Mouse (Mus musculus): ENCODE results near the gene Rps6ka1. TPM values are rescaled to one million over a fixed set of nuclear protein-coding genes. Genes with fewer than 3 reads are reported as not detected.
A peak's percentile ranks its signal among the peaks of the same experiment; 100 is the strongest.

Rps6ka1 gene
- polyA plus RNA-seq, 1 experiment from 2014 or later, result 29.2 TPM

DNA sequence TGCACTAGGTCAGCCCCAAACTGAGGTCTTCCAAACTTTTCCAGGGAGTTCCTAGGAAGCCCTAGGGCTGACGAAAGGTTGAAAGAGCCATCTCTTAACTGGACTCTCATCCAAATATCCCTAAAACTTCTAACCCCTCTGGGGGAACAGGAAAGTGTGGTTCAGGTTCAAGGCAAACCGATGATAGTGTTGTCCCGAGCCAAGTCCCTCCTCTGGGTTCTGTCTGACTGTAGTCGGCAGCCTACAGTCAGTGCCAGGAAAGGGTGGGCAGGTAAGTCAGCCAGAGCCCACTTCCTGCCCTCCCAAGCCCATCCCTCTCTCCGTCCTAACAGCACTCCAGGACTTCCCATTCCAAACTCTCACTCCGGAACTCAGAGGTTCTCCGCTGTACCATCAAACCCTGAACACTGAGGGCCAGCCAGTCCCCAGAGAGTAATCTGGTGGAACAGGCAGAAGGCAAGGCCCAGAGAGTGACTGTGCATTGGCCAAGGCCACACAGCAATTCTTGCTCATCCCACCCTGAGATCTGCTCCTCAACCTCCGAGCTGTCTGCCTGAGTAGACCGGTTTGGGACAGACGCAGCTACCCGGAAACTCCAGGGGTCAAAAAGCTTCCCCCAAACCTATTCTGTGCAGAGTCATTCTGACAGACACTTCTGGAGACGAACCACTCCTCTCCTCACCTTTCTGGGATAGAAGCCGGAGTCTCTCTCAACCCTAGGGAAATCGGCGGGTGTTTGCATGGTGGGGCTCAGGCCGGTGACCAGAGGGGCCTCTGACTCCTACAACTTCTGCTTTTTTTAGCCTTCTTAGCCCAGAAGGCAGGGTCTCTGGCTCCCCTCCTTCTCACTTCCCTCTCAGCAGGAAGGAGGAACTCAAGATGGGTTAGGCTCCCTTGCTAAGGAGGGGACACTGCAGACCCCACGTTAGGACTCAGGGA lies 13.4 kb downstream of the Rps6ka1 start:
- ATAC-seq (ENCODE audit: low FRiP score, low read depth), result no peak
- H3K4me3 ChIP-seq, result no peak overlapping the region
- no peak overlapping the region for H3K9ac ChIP-seq
- no peak overlapping the region for H3K27ac ChIP-seq
- H3K27me3 ChIP-seq (replicated peaks), result no peaks in the 10 kb centered on the region
- WGBS, result 87% methylated on average over 17 of the region's 17 CpGs
- H3K9me3 ChIP-seq, result no peaks in the 10 kb centered on the region
- H3K4me1 ChIP-seq, result no peaks in the 10 kb centered on the region
- H3K4me2 ChIP-seq (replicated peaks), result no peak overlapping the region
- H3K36me3 ChIP-seq, result peaks cover 3% of the 10 kb centered on the region

- no peaks in the 10 kb centered on the region for H3K9me3 ChIP-seq
- H3K9ac ChIP-seq, result no peak overlapping the region
- ATAC-seq (ENCODE audit: low FRiP score, low read depth), result no peak
- peaks cover 5% of the 10 kb centered on the region for H3K36me3 ChIP-seq
- H3K4me1 ChIP-seq, result no peaks in the 10 kb centered on the region
- H3K27me3 ChIP-seq (replicated peaks), result no peaks in the 10 kb centered on the region
- H3K4me3 ChIP-seq, result no peak overlapping the region
- WGBS, result 94% methylated on average over 4 of the region's 4 CpGs
- no peak overlapping the region for H3K4me2 ChIP-seq (replicated peaks)
- H3K27ac ChIP-seq, result no peak overlapping the region
Measured at GRCm38 (mm10) chr4:133873431-133873851, 14.2 kb downstream of the Rps6ka1 start.

DNA sequence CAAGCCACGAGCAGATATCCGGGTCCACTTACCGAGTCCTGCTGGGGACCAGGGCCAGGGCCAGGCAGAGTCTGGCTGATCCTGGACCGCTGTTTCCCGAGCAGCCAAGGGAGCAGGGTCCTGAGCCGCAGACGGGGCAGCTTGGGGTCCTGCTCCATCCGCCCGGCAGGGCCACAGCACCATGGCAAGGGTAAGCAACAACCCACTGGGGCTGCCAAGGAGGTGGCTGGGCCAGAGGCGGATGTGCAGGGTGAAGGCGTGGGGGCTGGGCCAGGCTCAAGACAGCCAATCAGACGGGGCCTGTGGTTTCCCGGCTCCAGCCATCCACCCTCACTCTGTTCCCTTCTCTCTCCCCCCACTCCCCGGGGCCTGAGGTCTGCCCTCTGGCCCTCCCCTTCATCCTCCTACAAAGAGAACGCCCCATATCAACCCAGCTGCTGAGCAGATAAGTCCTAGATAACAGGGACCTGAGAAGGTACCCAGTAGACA lies 14.7 kb downstream of the Rps6ka1 start:
- 69% methylated on average over 15 of the region's 15 CpGs for WGBS
- no peaks in the 10 kb centered on the region for H3K4me1 ChIP-seq
- H3K9me3 ChIP-seq, result no peaks in the 10 kb centered on the region
- no peaks in the 10 kb centered on the region for H3K27me3 ChIP-seq (replicated peaks)
- H3K9ac ChIP-seq, result no peak overlapping the region
- no peak overlapping the region for H3K4me2 ChIP-seq (replicated peaks)
- no peak overlapping the region for H3K27ac ChIP-seq
- no peak for ATAC-seq (ENCODE audit: low FRiP score, low read depth)
- peaks cover 4% of the 10 kb centered on the region for H3K36me3 ChIP-seq
- H3K4me3 ChIP-seq, result no peak overlapping the region

DNA sequence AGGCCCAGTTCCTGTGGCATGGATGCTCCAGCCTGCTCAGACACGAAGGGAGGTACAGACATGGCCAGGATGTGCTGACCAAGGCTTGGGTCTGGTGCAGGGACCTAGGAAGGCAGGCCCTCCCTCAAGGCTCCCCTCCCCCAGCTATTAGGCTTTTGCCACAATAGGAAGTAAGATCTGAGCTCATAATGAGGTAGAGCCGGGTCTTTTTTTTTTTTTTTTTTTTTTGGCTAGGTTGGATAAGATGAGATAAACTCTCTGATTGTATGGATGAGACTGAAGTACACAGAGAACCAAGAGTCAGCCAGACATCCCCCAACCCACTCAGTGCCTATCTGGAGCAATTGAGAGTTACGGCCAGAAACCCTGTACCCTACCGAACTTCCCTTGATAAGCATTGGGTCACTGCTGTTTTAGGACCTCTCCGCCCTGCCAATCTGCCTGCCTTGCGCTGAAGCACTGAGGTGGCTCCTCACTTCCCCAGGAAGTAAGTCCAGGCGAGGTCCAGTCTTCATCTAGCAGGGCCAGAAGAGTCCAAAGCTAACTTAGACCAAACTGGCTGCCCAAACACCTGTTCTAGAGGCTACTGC lies 15.3 kb downstream of the Rps6ka1 start:
- Histone ChIP-seq H3K36me3 (peaks cover 3% of the 10 kb centered on the region), H3K9me3 (no peaks in the 10 kb centered on the region), H3K27me3 (replicated peaks) (no peaks in the 10 kb centered on the region), H3K4me1 (no peaks in the 10 kb centered on the region), H3K4me2 (replicated peaks) (no peak overlapping the region), H3K4me3 (no peak overlapping the region), H3K27ac (no peak overlapping the region), H3K9ac (no peak overlapping the region)
- WGBS, result 85% methylated on average over 7 of the region's 7 CpGs
- ATAC-seq (ENCODE audit: low FRiP score, low read depth), result no peak

DNA sequence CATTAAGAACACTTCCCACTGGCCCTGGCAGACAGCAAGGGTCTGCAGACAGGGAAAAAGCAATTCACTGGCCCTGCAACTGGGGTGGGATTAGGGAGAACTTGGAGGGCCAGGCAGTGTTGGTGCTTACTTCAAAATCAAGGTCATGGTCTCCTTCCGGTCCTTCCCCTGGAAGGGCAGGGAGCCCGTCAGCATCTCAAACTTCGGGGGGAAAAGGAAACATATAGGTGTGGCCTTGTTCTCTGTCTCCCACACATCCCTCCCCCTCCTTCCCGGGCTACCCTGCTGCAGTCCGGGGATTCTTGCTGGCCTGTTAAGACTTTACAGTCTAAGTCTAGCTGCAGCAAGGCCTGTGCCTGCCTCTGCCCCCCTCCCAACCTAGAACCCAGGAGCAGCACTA lies 22.4 kb downstream of the Rps6ka1 start:
- Histone ChIP-seq H3K4me3 (no peak overlapping the region), H3K27me3 (replicated peaks) (no peaks in the 10 kb centered on the region), H3K27ac (no peak overlapping the region), H3K4me1 (peaks cover 12% of the 10 kb centered on the region), H3K36me3 (peaks cover 16% of the 10 kb centered on the region), H3K9me3 (no peaks in the 10 kb centered on the region), H3K9ac (0 out of 2 replicates have a peak overlapping the region, but pooled peaks have one; percentile 1), H3K4me2 (replicated peaks) (no peak overlapping the region)
- WGBS, result 84% methylated on average over 5 of the region's 5 CpGs
- no peak for ATAC-seq (ENCODE audit: low FRiP score, low read depth)

- no peak overlapping the region for H3K4me2 ChIP-seq (replicated peaks)
- ATAC-seq (ENCODE audit: low FRiP score, low read depth), result no peak
- H3K4me3 ChIP-seq, result no peak overlapping the region
- H3K4me1 ChIP-seq, result peaks cover 12% of the 10 kb centered on the region
- peaks cover 24% of the 10 kb centered on the region for H3K36me3 ChIP-seq
- no peak overlapping the region for H3K9ac ChIP-seq
- WGBS, result 53% methylated on average over 13 of the region's 13 CpGs
- H3K27ac ChIP-seq, result no peak overlapping the region; the same call in 1 of the 2 replicates
- no peaks in the 10 kb centered on the region for H3K27me3 ChIP-seq (replicated peaks)
- H3K9me3 ChIP-seq, result no peaks in the 10 kb centered on the region
Measured at GRCm38 (mm10) chr4:133864380-133864981, 23.1 kb downstream of the Rps6ka1 start.

- Histone ChIP-seq H3K9me3 (no peaks in the 10 kb centered on the region), H3K4me3 (no peak overlapping the region), H3K9ac (no peak overlapping the region), H3K4me1 (peaks cover 12% of the 10 kb centered on the region), H3K27me3 (replicated peaks) (no peaks in the 10 kb centered on the region), H3K36me3 (peaks cover 21% of the 10 kb centered on the region), H3K4me2 (replicated peaks) (no peak overlapping the region), H3K27ac (no peak overlapping the region)
- no peak for ATAC-seq (ENCODE audit: low FRiP score, low read depth)
- 64% methylated on average over 12 of the region's 12 CpGs for WGBS
Measured at GRCm38 (mm10) chr4:133863795-133864379, 23.7 kb downstream of the Rps6ka1 start.

DNA sequence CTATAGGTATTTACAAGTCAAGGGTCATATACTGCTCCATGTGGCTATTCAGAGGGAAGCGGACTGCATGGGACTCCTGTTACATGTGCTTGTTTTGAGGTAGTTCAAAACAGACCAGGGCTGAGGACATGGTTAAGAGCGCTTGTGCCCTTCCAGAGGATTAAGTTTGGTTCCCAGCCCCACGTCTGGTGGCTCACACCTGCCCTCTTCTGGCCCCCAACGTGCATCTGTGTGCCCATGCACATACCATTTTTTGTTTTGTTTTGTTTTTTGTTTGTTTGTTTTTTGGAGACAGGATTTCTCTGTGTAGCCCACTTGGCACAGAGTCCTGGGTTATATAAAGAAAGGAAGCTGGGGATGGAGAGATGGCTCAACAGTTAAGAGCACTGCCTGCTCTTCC lies 30.1 kb downstream of the Rps6ka1 start:
- 81% methylated on average over 4 of the region's 4 CpGs for WGBS
- Histone ChIP-seq H3K9me3 (no peaks in the 10 kb centered on the region), H3K36me3 (peaks cover 21% of the 10 kb centered on the region), H3K9ac (no peak overlapping the region), H3K27me3 (replicated peaks) (no peaks in the 10 kb centered on the region), H3K4me1 (peaks cover 4% of the 10 kb centered on the region; the same call in 1 of the 2 replicates), H3K4me3 (no peak overlapping the region), H3K27ac (no peak overlapping the region), H3K4me2 (replicated peaks) (no peak overlapping the region)
- ATAC-seq (ENCODE audit: low FRiP score, low read depth), result no peak

- H3K27me3 ChIP-seq (replicated peaks), result no peaks in the 10 kb centered on the region
- H3K9ac ChIP-seq, result no peak overlapping the region
- peaks cover 7% of the 10 kb centered on the region; the same call in 1 of the 2 replicates for H3K36me3 ChIP-seq
- no peaks in the 10 kb centered on the region for H3K9me3 ChIP-seq
- WGBS, result 88% methylated on average over 4 of the region's 4 CpGs
- ATAC-seq (ENCODE audit: low FRiP score, low read depth), result no peak
- no peak overlapping the region for H3K4me2 ChIP-seq (replicated peaks)
- no peak overlapping the region for H3K4me3 ChIP-seq
- no peak overlapping the region for H3K27ac ChIP-seq
- H3K4me1 ChIP-seq, result peaks cover 4% of the 10 kb centered on the region; the same call in 1 of the 2 replicates
Measured at GRCm38 (mm10) chr4:133854621-133855020, 33.0 kb downstream of the Rps6ka1 start.

GRCm38 (mm10) chr4:133853630-133854029 lies 34.0 kb downstream of the Rps6ka1 start:
- WGBS, result 47% methylated on average over 10 of the region's 10 CpGs
- Histone ChIP-seq H3K9me3 (no peaks in the 10 kb centered on the region), H3K36me3 (0 out of 2 replicates have a peak, but pooled peaks cover 5% of the 10 kb centered on the region), H3K27ac (no peak overlapping the region), H3K9ac (no peak overlapping the region), H3K4me2 (replicated peaks) (no peak overlapping the region), H3K4me3 (no peak overlapping the region), H3K4me1 (peaks cover 4% of the 10 kb centered on the region; the same call in 1 of the 2 replicates), H3K27me3 (replicated peaks) (no peaks in the 10 kb centered on the region)
- no peak for ATAC-seq (ENCODE audit: low FRiP score, low read depth)

DNA sequence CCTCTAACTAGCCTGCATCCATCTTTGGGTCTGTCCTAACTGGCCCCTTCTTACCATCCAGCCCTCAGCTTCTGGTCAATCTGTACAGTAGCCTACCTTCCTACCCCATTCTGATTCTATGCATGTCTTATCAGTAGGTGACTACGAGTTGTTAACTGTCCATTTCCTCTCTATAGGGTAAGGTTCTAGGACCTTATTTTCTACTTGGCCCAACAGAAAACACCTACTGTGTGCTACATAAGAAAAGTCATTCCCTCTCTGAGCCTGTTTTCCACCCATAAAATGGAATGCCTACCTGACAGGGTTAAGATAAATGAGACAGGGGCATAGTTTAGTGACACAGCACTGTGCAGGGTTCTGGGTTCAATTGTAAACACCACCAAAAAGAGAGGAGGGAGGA lies 41.0 kb downstream of the Rps6ka1 start:
- no peaks in the 10 kb centered on the region for H3K27me3 ChIP-seq (replicated peaks)
- WGBS, result 87% methylated on average over 1 of the region's 1 CpGs
- ATAC-seq (ENCODE audit: low FRiP score, low read depth), result no peak

GRCm38 (mm10) chr4:133845060-133845459 lies 42.5 kb downstream of the Rps6ka1 start:
- Histone ChIP-seq H3K36me3 (peaks cover 6% of the 10 kb centered on the region; the same call in 1 of the 2 replicates), H3K9me3 (no peaks in the 10 kb centered on the region), H3K4me2 (replicated peaks) (no peak overlapping the region), H3K9ac (no peak overlapping the region), H3K4me3 (no peak overlapping the region), H3K27me3 (replicated peaks) (no peaks in the 10 kb centered on the region), H3K4me1 (no peaks in the 10 kb centered on the region), H3K27ac (no peak overlapping the region)
- WGBS, result 91% methylated on average over 9 of the region's 9 CpGs
- ATAC-seq (ENCODE audit: low FRiP score, low read depth), result no peak

More for the DNA sequence above, 41.0 kb downstream of the Rps6ka1 start:
- H3K27ac ChIP-seq, result no peak overlapping the region
- H3K36me3 ChIP-seq, result peaks cover 11% of the 10 kb centered on the region; the same call in 1 of the 2 replicates
- no peaks in the 10 kb centered on the region for H3K4me1 ChIP-seq
- no peaks in the 10 kb centered on the region for H3K9me3 ChIP-seq
- no peak overlapping the region for H3K4me2 ChIP-seq (replicated peaks)
- no peak overlapping the region for H3K9ac ChIP-seq
- no peak overlapping the region for H3K4me3 ChIP-seq
